Mouse (Mus musculus) cerebellum, adult 11 months (tissue): ENCODE measurements around the gene Tex12.

ENCODE experiments used
- DNase-seq: peaks from one replicate; pipeline ENCODE4 v3.0.0; 2022

Tex12 gene

GRCm38 (mm10) chr9:50554241-50555093, 6.7 kb downstream of the Tex12 start, which contains the start of gene Il18:
TSS of gene Il18 (plus strand) at chr9:50554827.
- DNase-seq = peak; percentile 8

GRCm38 (mm10) chr9:50553547-50553946, 7.6 kb downstream of the Tex12 start:
- no peak for DNase-seq

GRCm38 (mm10) chr9:50552206-50552605, 8.9 kb downstream of the Tex12 start:
- DNase-seq = no peak

- no peak for DNase-seq
These were observed 12.2 kb downstream of the Tex12 start for GRCm38 (mm10) chr9:50548936-50549335.

GRCm38 (mm10) chr9:50547859-50548478, 13.2 kb downstream of the Tex12 start:
- DNase-seq = no peak

GRCm38 (mm10) chr9:50542401-50542800, 18.7 kb downstream of the Tex12 start:
- DNase-seq = no peak

- no peak for DNase-seq
These were observed 21.0 kb downstream of the Tex12 start for GRCm38 (mm10) chr9:50540170-50540569.

GRCm38 (mm10) chr9:50537295-50537694, 23.8 kb downstream of the Tex12 start:
- no peak for DNase-seq

GRCm38 (mm10) chr9:50536603-50537135, 24.5 kb downstream of the Tex12 start:
- DNase-seq = no peak

GRCm38 (mm10) chr9:50535930-50536329, 25.2 kb downstream of the Tex12 start:
- DNase-seq = no peak

- no peak for DNase-seq
These were observed 27.3 kb downstream of the Tex12 start for GRCm38 (mm10) chr9:50533791-50534190.

GRCm38 (mm10) chr9:50533328-50533727, 27.8 kb downstream of the Tex12 start:
- DNase-seq = no peak

GRCm38 (mm10) chr9:50530890-50531289, 30.2 kb downstream of the Tex12 start:
- no peak for DNase-seq

- DNase-seq = peak; percentile 96
These were observed 32.7 kb downstream of the Tex12 start, which contains the start of gene Pts for GRCm38 (mm10) chr9:50528293-50528892. TSS of gene Pts (minus strand) at chr9:50528724.

GRCm38 (mm10) chr9:50527860-50528259, 33.3 kb downstream of the Tex12 start:
- DNase-seq = no peak

GRCm38 (mm10) chr9:50525585-50525984, 35.5 kb downstream of the Tex12 start:
- DNase-seq = no peak

GRCm38 (mm10) chr9:50524936-50525335, 36.2 kb downstream of the Tex12 start:
- DNase-seq = no peak

- DNase-seq = no peak
These were observed 38.6 kb downstream of the Tex12 start for GRCm38 (mm10) chr9:50522574-50522973.

GRCm38 (mm10) chr9:50521562-50521961, 39.6 kb downstream of the Tex12 start:
- no peak for DNase-seq

- no peak for DNase-seq
These were observed 40.4 kb downstream of the Tex12 start for GRCm38 (mm10) chr9:50520748-50521147.

- DNase-seq = no peak
These were observed 42.3 kb downstream of the Tex12 start for GRCm38 (mm10) chr9:50518781-50519180.

GRCm38 (mm10) chr9:50515462-50515861, 45.7 kb downstream of the Tex12 start:
- DNase-seq = no peak

GRCm38 (mm10) chr9:50507570-50507969, 53.6 kb downstream of the Tex12 start:
- DNase-seq = no peak
